Mouse (Mus musculus): ENCODE data around the gene Myog.

GRCm38 (mm10) chr1:134293276-134293675 is 3.5 kb downstream of the Myog start:
- TF ChIP-seq ZC3H11A (IDR thresholded peaks at IDR 0.05; ENCODE audit: borderline replicate concordance, low read depth, low read length) (no peak), CHD2 (IDR thresholded peaks at IDR 0.05; ENCODE audit: low read depth, low read length) (no peak), ZNF384 (IDR thresholded peaks at IDR 0.05; ENCODE audit: low read depth, low read length) (no peak), MAFK (IDR thresholded peaks at IDR 0.05; ENCODE audit: insufficient read depth, low read depth, low read length) (no peak)

Measured in ES-E14 (cell line).